Mouse (Mus musculus): ENCODE data around the gene Tfrc.

DNA sequence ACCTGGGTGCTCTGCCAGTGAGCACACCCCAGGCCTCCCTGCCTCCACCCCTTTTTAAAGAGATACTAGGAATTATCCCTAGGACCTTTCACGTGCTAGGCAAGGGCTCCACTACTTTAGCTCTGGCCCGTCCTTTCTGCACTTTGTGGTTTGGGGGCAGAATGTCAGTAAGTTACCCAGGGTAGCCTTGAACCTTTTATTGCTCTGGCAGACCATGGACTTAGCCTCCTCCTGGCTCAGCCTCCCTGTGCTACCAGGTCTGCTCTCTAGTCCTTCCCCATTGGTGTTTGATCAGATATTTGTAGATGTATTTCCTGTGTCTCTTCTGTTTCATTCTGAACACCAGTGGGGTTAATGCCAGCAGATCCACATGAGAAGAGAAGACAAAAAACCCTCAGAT, 55.5 kb downstream of the Tfrc start:
- no peak for TF ChIP-seq CTCF (IDR thresholded peaks at IDR 0.05; ENCODE audit: low read depth)
- no peak for TF ChIP-seq EP300 (IDR thresholded peaks at IDR 0.05; ENCODE audit: low read depth)

Data from liver, embryonic 14.5 days (tissue).